Mouse (Mus musculus) adrenal gland (tissue): ENCODE results near the gene Wdfy3.

Experiments
- intact Hi-C: fragments of 180-260 bp; cut with DNase I; formaldehyde crosslinking; loops from one replicate; pipeline ENCODE4 v1.15.1; 2025

The Wdfy3 gene

DNA sequence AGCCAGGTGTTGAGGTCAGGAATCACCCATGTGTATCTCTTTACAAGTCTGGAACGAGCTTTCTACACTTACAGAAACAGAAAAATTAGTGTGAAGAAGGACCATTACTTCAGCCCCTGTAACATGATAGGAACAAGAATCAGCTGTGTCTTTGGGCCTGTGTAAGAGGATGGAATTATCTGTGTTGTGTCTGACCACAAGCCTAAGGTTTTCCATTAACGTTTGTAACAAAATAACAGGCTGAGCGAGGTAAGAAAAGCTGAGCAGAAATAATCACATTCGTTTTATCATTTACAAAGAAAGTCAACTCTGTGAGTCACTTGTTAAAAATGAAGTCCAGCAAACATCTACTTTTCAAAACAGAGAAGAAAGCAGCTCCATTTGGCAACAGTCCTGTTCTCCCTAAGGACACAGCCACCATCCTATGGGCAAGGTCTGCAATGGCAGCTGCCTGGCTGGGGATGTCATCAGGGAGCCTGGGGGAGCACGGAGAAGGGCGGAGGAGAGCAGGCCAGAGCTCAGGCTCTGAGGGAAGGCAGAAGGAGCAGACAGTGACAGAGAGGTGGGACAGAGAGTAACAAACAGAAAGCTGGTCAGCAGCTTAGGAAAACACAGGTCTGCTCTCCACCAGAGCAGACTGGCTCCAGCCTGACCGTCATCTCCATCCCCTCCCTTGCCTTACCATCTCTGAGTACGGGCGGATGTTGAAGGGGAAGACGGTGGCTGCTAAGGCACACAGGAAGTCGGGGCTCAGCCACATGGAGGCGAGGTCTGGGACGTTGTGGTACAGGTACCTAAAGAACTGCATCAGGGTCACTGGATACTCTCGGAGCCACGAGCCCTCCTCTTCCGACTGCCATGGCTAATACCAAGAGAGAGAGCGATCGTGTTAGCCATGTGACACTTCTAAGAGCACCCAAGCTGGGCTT is 173.7 kb downstream of the Wdfy3 start:
- intact Hi-C loops, result loop anchor here (2.0 kb wide), 1 partner anchor 177 kb away; no protein-coding TSS in a partner anchor

GRCm38 (mm10) chr5:101895119-101895518 is 174.6 kb downstream of the Wdfy3 start:
- intact Hi-C loops, result loop anchor here (2.0 kb wide), 1 partner anchor 178 kb away; no protein-coding TSS in a partner anchor

- intact Hi-C loops, result loop anchor here (2.0 kb wide), 1 partner anchor 179 kb away; no protein-coding TSS in a partner anchor
Observed at GRCm38 (mm10) chr5:101893820-101894515, 175.8 kb downstream of the Wdfy3 start.

GRCm38 (mm10) chr5:101891694-101892416 is 177.9 kb downstream of the Wdfy3 start:
- intact Hi-C loops, result no loop called here

DNA sequence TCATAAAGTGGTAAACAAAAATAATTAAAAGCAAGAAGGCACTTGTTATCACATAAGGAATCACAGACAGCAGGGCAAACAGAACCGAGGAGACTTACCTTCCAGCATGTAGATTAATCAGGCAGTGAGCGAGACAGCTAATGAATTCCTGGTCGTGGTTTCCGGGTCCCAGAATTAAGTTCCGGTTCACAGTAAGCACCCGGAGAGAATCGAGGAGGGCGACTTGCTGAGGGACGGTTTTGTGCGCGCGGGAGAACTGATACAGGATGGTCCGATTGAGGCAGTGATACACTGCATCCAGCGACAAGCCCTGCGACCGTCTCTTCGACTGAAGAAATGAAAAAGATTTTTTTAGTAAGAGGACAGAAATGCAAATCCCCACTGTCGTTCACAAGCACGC is 181.7 kb downstream of the Wdfy3 start:
- intact Hi-C loops, result no loop called here

GRCm38 (mm10) chr5:101885039-101885438 is 184.7 kb downstream of the Wdfy3 start:
- intact Hi-C loops, result no loop called here

GRCm38 (mm10) chr5:101882191-101882590 is 187.5 kb downstream of the Wdfy3 start:
- intact Hi-C loops, result no loop called here

GRCm38 (mm10) chr5:101879914-101880313 is 189.8 kb downstream of the Wdfy3 start:
- intact Hi-C loops, result no loop called here

GRCm38 (mm10) chr5:101878403-101878802 is 191.3 kb downstream of the Wdfy3 start:
- intact Hi-C loops, result no loop called here

GRCm38 (mm10) chr5:101876185-101876584 is 193.5 kb downstream of the Wdfy3 start:
- intact Hi-C loops, result no loop called here

DNA sequence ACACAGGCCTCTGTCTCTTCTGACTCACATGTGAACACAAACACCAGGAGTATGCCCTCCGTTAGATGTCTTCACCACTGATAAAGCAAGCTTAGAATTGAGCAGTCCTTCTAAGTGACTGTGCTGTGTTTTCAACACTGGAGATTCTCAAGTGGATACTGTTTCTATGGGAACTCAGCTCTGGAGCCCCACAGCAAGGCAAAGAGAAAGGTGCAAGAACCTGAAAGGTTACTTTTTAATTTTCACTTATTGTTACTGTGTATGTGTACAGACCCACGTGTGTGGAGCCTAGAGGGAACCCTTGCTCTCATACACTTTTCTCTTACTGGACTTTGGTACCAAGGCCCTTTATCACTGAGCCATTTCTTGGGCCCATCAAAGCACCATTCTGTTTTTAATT is 203.0 kb downstream of the Wdfy3 start:
- intact Hi-C loops, result no loop called here

- intact Hi-C loops, result no loop called here
Observed at GRCm38 (mm10) chr5:101863946-101864345, 205.8 kb downstream of the Wdfy3 start.

GRCm38 (mm10) chr5:101862651-101863050 is 207.1 kb downstream of the Wdfy3 start:
- intact Hi-C loops, result no loop called here

- intact Hi-C loops, result no loop called here
Observed at GRCm38 (mm10) chr5:101861786-101862571, 207.7 kb downstream of the Wdfy3 start.

DNA sequence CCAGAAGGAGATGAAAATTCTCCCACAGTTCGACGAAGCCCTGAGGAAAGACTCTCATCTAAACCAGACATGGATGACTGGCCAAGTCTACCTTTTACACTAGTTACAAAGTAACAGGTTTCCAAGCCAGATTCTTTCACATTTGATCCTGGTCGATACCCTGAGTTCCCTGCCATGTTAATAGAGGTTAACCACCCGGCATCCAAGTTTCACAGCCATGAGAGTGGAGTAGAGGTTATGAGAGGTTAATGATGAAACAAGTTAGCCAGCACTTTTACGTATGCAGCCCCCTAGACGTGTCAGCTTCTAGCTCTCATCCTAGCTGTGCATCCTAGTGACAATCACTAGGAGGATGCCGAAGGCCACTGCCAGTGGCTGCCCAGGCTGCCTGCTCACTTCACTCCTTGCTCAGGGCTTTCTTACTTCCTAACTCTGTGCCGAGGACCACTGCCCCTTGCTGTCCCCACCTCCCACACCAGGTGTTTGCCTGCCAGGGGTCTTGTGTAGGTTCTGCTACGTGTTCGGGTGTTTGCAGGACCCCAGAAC is 210.8 kb downstream of the Wdfy3 start:
- intact Hi-C loops, result no loop called here

DNA sequence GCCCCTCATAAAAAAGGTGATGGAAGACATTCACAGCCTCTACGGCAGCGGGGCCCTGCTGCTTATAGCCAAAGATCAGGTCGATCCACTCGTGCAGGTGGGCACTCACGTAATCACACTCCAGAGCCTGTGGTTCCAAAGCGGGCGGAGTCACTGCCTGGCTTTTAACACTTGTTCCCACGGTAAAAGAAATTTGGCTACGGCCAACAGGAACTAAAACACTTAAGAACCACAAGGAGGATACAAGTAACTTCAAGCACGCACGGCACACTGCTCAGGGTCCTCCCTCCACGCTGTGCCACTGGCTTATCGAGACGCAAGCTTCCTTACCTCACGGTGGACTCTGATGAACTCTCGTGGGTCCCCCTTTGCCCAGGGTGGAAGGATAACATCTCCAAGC is 214.2 kb downstream of the Wdfy3 start:
- intact Hi-C loops, result no loop called here

GRCm38 (mm10) chr5:101854667-101855066 is 215.1 kb downstream of the Wdfy3 start:
- intact Hi-C loops, result no loop called here

DNA sequence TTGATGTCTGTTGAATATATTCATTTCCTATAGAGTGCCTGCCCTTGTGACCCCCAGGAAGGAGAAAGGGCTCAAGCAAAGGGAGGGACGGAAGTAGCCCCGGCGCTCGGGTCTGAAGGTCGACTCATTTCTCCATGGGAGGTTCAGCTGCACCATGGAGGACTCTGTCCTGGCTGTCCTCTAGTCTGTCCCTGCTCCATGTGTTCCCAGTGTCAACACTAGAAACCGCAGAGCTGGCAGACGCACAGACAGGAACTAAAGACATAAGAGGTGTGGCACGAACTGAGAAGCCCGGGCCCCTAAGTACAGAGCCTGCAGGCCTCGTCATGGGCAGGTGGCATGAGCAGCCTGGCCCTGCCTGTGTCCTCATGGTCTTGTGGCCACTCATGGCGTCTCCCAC is 215.6 kb downstream of the Wdfy3 start:
- intact Hi-C loops, result no loop called here

- intact Hi-C loops, result no loop called here
Observed at GRCm38 (mm10) chr5:101852116-101852680, 217.5 kb downstream of the Wdfy3 start.

GRCm38 (mm10) chr5:101851133-101851532 is 218.6 kb downstream of the Wdfy3 start:
- intact Hi-C loops, result no loop called here
